Mouse (Mus musculus): Measurements from ENCODE around the gene 1810010H24Rik.
"Not testable (repeated sequence)": the region's sequence is repeated elsewhere in the genome, so short reads cannot be mapped to it uniquely, and the experiment has no call there.

Gene 1810010H24Rik

GRCm38 (mm10) chr11:107045546-107045945, 20.1 kb downstream of the 1810010H24Rik start:
- DNase-seq, result no peak

DNA sequence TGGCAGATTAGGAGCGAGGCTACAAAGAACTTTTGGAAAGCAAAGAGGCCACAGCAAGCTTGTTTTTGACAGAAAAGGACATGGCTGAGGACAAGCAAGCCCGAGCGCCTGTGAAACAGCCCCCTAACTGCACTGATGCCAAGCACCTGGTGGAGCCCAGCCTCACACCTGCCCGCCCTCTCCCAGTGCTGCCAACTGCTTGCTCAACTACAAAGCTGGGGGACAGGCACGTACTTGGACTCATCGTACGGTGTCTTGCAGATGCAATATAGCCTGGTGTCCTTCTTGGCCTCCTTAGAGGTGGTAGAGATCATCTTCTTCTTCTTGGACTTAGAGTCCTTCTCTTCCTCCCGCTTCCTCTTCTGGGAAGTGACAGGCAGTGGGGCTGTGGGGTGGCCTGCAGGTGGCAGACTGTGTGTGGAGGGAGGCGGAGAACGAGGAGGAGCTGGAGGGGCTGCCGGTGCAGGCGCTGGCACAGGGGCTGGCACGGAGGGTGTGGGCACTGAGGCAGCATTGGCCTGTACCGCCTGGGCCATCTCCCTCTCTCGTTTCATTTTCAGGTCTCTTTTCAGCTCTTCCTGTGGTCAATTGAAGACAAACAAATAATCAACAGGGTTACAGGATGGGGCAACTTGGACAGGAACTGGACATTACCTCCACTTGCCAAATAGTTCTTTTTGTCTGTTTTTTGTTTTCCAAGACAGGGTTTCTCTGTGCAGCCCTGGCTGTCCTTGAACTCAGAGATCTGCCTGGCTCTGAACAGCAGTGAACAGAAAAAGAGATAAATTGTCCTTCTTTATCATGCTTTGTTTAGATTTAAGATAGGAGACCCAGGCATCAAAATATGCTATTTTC, 21.5 kb downstream of the 1810010H24Rik start:
- no peak for DNase-seq

DNA sequence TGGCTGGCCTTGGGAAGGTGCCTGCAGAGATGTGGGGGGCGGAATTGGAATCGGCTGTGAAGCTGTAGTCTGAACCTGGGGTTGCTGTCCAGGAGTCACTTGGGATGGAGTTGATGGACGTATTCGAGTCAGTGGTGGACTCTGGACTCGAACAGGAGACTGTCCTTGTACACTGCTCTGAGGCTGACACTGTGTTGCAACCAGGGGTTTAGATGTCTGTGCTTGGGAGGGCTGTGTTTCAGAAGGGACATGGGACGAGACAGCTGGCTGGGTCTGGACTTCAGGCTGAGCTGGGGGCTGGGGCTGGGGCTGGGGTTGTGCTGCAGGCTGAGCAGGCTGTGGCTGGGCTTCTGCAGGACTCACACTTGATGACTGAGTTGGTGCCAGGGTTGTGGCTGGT, 29.4 kb downstream of the 1810010H24Rik start:
- no peak for DNase-seq

- DNase-seq, result peak; percentile 7
These were observed 31.9 kb downstream of the 1810010H24Rik start for GRCm38 (mm10) chr11:107057391-107057790.

GRCm38 (mm10) chr11:107059634-107060033, 34.2 kb downstream of the 1810010H24Rik start:
- DNase-seq, result not testable (repeated sequence)

GRCm38 (mm10) chr11:107060941-107061340, 35.5 kb downstream of the 1810010H24Rik start:
- no peak for DNase-seq

DNA sequence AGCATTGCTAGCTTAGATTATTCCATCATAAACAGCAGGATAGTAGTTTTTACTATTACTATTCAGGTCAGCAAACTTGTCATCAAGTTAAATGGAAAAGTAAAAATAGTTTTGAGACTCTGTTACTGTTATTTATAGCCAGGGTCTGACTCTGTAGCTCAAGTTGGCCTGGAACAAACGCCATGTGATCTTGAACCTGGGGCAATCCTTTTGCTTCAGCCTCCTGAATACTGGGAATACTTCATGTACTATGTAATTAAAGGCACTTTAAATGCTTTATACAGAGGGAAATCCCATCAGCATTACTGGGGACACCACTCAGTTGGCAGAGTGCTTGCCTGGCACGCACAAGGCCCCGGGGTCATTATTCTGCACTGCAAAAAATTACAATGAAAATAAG, 37.6 kb downstream of the 1810010H24Rik start:
- DNase-seq, result no peak

DNA sequence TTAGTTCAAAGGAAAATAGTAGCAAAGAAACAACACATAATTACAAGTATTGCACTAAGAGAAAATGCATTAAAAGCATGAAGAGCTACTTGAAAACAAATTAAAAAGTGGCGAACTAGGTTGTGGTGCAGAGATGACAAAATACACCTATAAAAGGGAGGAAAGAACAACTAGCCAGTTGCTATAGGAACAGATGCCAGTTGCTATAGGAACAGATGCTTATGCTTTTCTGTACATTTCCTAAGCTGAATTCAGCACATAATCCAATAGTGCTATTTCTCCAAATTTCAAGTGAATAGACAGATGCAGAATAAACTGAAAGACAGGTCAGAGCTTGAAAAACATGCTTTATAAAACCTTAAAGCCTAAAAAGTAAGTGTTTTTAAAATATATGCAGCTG, 39.1 kb downstream of the 1810010H24Rik start:
- DNase-seq, result no peak

- no peak for DNase-seq
These were observed 39.8 kb downstream of the 1810010H24Rik start for GRCm38 (mm10) chr11:107065216-107065785.

Data from lung, postnatal 14 days (tissue).